Mouse (Mus musculus) granulocyte monocyte progenitor cell, adult 5-6 weeks (primary cell): ENCODE measurements at regions not wholly inside any gene's neighbourhood (a gene's known extent, or its start where the extent isn't known, plus 50 kb on each side); places are given as distances from the start of the nearest gene placed in this dataset.
"Not testable (repeated sequence)": the region's sequence is repeated elsewhere in the genome, so short reads cannot be mapped to it uniquely, and the experiment has no call there.

ENCODE experiments used
- ATAC-seq: replicated peaks from 2 replicates; pipeline ENCODE4 v1.8.0; 2016; ENCODE audit warnings: mild to moderate bottlenecking, moderate TSS enrichment, inconsistent platforms; ENCODE audit not compliant: poor library complexity, severe bottlenecking

DNA sequence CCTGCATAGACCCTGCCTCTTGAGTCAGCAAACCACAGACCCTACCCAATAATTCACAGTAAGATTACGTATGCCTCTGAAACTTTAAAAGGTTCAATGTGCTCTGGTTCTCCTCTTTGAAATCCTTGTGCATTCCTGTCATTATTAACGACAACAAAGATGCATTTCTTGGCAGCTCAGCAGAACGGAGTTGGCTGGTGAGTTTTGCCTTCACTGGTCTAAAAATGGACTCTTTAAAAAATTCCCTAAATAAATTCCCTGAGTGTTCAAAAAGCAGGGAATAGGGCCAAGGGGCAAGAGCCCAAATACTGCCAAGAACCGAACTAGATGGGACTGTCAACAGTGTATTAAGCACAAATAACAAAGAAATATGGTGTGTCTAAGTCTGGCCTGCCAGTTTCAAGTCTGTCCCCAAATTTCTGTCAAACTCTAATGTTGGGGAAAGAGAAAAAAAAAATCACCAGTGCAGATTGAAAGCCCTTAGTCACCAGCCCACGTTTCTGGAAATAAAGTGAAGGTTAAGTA is 163.2 kb upstream of the Gm17728 start:
- ATAC-seq, result no peak

DNA sequence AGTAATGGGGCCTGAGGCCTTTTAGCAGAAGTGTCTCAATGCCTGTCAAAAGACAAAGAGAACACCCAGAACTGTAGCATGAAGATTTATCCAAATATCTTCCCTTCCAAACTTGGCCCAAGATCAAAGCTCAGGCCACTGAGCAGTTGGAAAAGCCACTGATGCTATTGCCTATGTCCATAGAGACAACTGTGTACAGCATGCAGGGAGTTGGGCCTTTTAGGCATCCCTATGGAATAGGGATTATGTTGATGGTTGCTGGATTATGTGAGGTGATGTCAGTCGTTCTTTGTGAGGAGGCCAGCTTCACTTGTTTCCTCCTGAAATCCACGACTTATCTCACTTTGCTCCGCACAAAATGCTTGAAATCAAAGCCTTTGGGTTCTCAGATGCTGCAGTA is 153.1 kb upstream of the Gm17728 start:
- ATAC-seq, result no peak

DNA sequence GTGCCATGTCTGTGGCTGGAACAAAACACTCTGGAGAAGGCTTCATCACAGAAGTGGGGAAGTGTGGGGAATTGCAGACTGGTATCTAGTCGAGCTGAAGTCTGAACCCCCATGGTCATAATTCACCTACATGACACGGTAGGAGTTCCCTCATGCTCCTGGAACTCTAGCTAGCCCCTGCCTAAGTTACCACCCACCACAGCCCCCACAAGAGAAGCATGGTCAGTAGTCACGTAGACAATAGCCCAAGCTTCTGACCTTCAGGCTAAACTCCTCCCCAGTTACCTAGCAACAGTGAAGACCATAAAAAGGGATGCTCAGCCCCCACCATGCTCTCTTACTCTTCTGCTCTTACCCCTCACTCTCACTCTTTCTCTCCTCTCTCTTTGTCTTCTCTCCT is 143.8 kb upstream of the Gm17728 start:
- ATAC-seq, result not testable (repeated sequence)

DNA sequence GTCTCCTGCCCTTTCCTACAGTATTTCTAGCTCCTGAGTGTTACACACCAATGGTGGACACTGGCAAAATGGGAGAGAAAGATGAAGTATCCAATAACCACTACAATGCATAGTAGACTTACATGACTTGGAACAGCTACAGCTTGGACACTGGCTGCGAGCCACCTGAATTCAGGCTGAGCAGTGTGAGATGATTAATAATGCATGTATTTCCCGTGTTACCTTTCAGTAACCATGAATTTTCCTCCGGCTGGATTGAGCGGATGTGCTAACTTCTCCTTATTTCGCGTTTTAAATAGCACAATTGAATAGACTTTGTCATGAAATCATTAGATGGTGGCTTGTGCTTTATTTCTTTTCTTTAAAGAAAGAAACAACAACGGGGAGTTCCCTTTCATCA is 142.4 kb upstream of the Gm17728 start:
- ATAC-seq, result no peak

DNA sequence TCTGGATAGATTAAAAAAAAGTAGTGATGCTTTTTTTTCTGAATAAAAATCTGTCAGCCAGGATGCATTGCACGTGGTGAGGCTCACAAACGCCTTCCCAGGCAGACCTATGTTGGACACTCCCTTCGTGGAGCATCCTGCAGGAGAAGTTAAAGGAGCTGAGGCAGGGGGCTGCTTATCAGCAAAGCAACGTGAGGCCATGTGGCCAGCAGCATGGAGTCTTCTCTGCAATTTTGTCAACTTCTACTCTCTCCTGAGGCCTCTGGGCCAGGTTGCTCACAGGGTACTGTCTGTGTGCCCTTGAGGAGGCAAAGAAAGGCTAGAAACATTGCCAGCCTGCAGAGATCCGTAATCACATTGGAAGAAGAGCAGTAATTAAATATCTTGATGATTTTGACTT is 140.0 kb upstream of the Gm17728 start:
- ATAC-seq, result no peak

DNA sequence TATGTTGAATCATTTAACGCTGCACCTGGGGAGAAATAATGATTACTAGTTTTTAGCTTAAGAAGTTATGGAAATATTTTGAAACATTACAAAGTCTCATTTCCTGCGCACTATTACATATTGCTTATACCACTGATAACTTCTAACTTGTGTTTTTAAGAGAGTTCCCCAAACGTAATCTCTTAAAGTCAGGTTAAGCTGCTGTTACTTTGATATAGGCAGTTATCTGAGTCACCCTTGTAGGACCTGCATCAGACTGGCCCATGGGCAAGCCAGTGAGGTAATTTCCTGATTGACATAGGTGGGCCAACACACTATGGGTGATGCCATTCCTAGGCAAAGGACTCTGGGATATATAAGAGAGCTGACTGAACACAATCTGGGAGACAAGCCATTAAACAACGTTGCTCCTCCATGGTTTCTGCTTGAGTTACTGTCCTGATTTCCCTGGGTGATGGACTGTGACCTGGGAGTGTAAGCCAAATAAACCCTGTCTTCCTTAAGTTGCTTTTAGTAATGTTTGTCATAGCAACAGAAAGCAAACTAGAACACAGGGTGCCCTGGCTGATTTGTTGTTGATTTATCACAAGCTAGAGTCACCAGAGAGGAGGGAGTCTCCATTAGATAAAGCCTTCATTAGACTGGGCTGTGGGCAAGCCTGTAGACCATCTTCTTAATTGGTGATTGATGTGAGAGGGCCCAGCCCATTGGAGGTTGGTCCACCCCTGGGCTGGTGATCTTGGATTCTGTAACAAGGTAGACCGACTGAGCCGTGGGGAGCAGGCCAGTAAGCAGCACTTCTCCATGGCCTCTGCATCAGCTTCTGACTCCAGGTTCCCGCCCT is 139.3 kb upstream of the Gm17728 start:
- ATAC-seq, result no peak

DNA sequence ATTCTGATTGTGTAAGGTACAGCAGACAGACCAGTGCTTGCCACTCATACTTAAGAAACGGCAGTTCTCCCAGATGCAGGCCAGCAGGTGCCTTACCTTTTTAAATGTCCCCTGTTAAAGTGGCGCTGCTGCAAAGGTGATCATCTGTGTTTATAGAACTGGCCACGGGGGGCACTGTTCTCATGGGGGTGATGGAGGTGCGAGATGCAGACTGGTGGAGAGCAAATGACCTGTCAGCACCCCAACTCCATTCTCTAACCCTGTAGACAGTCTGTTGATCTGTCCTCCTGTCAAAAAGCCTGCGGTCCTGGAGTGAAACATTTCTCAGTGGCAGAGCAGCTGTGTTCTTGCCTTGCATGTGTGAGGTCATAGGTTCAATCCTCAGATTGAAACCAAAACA is 135.4 kb upstream of the Gm17728 start:
- ATAC-seq, result no peak

DNA sequence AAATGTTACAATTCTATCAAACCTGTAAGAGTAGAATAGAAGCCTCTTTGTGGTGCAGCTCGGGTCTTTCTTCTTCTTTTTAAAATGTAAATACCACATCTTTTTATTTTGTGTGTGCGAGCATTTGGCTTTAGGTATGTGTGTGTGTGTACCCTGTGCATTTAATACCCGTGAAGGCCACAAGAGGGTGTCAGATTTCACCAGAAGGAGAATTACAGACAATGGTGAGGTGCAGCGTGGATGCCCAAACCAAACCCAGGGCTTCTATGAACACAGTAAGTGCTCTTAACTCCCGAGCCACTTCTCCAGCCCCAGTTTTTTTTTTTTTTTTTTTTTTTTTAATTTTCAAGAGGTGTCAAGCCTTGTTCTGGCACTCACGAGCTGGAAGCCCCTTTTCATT is 135.0 kb upstream of the Gm17728 start:
- ATAC-seq, result no peak

DNA sequence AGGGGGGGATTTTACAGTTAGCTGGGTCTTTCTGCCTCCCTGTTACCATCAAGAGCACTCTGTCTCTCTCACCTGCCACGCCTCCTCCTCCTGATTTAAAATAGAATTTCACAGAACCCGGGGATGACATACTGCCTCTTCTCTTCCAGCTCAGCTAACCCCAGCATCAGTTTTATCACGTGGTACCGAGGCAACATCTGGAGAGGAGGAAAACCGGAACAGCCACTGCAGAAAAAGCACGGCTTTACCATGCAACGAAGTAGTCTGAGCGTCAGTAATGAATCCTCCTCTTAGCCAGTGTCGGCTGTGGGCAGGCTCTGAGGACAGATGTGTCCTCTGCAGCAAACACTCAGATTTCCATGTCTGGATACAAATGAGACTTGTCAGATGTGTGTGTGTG is 134.2 kb upstream of the Gm17728 start:
- no peak for ATAC-seq

DNA sequence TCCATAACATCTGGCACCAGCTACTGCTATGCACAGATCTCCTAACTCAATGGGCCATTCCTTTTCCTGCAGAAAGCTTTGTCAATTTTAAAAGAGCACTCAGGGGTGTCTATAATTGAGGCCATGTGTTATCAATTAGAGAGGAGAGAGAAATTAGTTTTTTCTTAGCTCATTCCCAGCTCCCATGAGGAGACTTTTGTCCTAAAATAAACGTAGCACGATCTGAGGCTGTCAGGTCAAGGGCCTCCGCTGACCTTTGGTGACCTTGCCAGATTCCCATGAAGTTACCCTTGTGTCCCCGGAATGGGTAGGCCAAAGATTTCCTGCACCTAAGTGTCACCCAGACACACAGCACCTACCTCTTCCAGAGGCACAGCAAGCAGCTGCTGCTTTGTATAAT is 130.3 kb upstream of the Gm17728 start:
- ATAC-seq, result no peak

DNA sequence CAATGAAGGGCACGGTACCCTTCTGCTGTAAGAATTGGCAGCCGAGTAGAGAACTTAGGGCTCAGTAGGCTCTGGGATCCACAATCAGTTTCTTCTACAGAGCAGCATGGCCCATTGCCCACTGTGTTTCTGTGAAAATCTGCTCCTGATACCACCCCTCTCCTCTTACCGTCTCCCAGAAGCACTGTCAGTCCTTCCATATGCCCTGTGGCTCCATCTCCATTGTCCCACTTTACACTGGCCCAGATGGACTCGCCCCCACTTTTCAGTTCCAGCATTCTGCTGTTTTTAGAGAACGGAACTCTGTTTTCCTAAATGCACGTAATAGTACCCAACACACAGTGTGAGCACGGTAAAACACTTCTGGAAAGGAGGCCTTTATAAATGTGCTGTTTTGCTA is 129.6 kb upstream of the Gm17728 start:
- ATAC-seq, result no peak

DNA sequence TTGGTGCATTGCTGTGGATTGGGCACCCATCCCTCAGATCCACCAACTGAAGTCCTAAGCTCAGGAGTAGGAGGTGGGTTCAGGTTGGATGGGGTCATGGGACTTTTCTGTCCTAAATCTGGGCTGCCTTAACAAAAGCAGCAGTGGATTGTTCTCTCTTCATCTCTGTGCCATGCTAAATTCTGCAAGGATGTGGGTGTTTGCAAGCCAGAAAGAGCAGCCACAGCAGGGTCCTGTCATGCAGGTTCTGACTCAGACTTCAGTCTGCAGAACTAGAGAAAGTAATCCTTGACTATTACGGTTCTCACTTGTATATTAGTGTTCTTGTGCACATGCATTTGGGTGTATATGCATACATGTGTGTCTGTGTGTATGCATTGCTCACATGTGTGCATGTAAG is 125.5 kb upstream of the Gm17728 start:
- no peak for ATAC-seq

DNA sequence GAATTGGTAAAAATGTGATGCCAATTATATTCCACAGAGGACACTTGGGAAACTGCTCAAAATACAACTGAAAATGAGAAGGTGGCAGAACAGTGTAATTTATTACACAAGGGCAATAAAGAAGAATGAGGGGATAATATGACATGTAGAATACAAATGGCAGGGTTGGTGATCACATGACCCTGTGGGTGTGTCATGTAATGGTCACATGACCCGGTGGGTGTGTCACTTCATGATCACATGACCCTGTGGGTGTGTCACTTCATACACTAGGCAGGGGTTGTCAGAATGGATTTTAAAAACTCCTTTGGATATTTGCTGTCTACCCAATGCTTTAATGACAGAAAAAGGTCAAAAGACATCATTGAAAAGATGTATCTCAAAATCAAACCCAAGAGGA is 123.6 kb upstream of the Gm17728 start:
- ATAC-seq, result no peak

DNA sequence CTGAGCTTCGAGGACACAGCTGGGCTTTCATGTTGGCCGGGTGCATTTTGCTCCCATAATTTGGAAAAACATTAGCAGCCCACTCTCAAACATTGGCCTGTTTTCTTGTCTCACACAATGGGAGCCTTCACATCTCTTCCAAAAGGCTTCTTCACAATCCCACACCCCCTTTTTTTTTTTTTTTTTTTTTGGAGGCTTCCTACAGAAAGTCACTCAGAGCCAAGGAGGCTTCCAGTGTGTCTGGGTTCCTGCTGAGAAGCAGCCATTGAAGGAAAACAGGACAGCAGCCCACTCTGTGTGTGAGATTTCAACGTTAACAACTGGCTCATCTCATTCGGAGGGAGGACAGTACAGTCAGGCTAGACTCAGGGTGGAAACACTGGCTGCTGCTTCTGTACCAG is 120.8 kb upstream of the Gm17728 start:
- no peak for ATAC-seq

DNA sequence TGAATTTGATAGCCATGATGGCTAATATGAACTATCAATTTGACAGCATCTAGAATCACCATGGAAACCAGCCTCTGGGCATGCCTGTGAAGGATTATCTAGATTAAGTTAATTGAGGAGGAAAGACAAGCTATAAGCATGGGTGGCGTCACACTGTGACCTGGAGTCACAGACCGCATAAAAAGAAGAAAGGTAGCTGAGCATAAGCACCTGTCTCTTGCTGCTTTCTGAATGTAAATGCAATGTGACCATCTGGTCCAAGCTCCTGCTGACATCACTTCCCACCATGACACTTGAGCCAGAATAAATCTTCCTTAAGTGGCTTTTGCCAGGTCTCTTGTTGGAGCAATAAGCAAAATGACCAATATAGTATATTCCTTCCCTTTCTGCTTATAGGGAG is 113.4 kb upstream of the Gm17728 start:
- no peak for ATAC-seq

DNA sequence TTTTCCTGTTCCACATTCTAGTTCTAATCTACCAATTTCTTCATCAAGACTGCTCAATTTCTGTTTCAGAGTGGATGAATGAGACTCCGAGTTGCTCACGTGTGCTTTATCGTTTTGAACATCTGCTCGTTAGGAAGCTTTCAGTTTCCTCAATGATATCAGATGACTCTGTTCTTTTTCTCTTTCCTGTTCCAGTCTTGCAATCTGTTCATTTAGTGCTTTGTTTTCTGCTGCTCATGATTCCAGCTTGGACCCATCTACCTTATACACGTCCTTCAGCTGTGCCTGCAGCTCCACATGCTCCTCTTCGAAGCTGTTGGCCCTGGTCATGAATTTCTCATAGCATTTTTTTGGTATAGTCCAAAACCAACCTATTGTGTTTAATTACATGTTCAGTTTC is 99.1 kb upstream of the Gm17728 start:
- ATAC-seq, result no peak

DNA sequence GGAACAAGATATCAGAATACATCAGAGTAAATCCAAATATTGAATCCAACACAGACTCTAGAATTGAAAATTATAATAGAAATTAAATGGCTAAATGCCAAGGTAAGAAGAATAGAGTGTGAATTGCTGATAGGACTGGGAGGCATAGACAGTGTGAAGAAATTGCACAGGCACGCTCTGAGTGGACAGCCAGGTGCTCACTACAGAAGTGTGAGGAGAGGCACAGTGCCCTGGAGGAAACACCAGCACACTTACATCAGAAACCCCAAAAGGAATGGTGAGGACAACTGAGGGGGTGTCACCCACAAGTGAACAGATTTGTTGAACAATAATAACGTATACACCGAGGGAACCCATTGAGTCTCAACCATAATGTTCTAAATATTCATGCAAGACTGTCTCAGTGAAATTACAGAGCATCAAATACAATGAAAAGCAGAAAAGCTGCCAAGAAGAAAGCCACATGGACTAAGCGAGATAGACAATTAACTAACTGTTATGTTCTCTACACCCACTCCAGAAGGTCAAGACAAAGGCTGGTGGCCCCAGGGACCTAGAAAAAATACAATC is 92.9 kb upstream of the Gm17728 start:
- ATAC-seq, result no peak

DNA sequence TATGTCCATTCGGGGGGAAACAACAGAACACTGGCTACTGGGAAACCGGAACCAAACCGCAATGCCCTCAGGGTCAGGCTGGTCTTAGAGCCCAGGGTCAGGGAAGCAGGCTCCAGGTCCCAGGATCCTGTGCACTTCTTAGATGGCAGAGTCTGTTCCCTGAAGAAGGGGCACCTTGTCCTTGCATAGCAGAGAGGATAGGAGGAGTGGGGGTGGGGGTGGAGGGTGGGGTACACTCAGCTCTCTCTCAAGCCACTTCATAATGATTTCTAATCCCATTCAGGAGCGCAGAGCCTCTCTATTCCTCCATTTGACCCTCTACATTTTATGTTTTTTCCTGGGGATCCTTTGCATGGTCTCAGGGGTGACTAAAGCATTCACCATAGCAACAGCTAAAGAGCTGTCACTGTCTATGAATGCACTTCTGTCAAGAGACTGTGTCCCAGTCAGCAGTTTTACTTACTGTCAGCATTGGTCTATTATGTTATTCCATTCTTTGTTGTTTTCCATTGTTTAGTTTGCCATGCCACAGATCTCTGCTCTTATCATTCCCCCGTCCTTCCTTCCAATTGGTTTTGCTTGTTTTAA is 64.2 kb upstream of the Gm17728 start:
- ATAC-seq, result no peak
